ENCODE assay signal across 8 mouse cellular contexts in genomic region chr9:22051958-22052254, GRCm38 (mm10). TPM values are rescaled to one million over a fixed set of nuclear protein-coding genes. Genes with fewer than 3 reads are reported as not detected.
DNase-seq lines count a peak whose midpoint lies in the region; ATAC-seq and TF ChIP-seq lines count a peak whose summit lies in the region.

TSS of gene Elavl3 (minus strand) at chr9:22052023.

- no peaks in the 10 kb centered on the region for H3K36me3 ChIP-seq in heart, embryonic 16.5 days (ENCODE audit: control insufficient read depth, insufficient read depth)
- peaks cover 15% of the 10 kb centered on the region for H3K36me3 ChIP-seq in forebrain, embryonic 14.5 days (ENCODE audit: control insufficient read depth, insufficient read depth, low read length)
- H3K36me3 ChIP-seq in midbrain, postnatal 0 days (ENCODE audit: insufficient read depth, low read length) = 0 out of 2 replicates have a peak, but pooled peaks cover 1% of the 10 kb centered on the region

- intact Hi-C loops in gastrocnemius, postnatal 36 days (cut with DNase I) = no loop called here

- no peak for DNase-seq in heart, adult 9 months (ENCODE audit: low spot score in 2 of 2)
- DNase-seq in forebrain, embryonic 14.5 days (ENCODE audit: low spot score) = peak; percentile 95
- peak; percentile 81 to 82 for DNase-seq in layer of hippocampus, postnatal 36 days
- peak; percentile 91 for DNase-seq in midbrain, postnatal 0 days (ENCODE audit: low spot score)
- DNase-seq in yolk sac, embryonic 10.5 days (ENCODE audit: low spot score) = no peak
- no peak for DNase-seq in gastrocnemius, postnatal 36 days

- peak within 1 kb of the TSS; percentile 51 for H3K4me3 ChIP-seq in heart, embryonic 16.5 days (ENCODE audit: low read length)
- H3K4me3 ChIP-seq in brown adipose tissue, adult 24 weeks (ENCODE audit: insufficient read depth, low read depth, low read length) = peak within 1 kb of the TSS; percentile 42
- H3K4me3 ChIP-seq in forebrain, embryonic 14.5 days (ENCODE audit: low read depth, low read length) = peak within 1 kb of the TSS; percentile 97
- H3K4me3 ChIP-seq in midbrain, postnatal 0 days (ENCODE audit: low read depth, low read length) = peak within 1 kb of the TSS; percentile 91

- H3K4me1 ChIP-seq in heart, embryonic 16.5 days (ENCODE audit: control insufficient read depth, insufficient read depth, low read length) = peaks cover 15% of the 10 kb centered on the region
- H3K4me1 ChIP-seq in brown adipose tissue, adult 24 weeks (ENCODE audit: control insufficient read depth, insufficient read depth, insufficient read length, low read length) = peaks cover 4% of the 10 kb centered on the region; the same call in 1 of the 2 replicates
- peaks cover 30% of the 10 kb centered on the region for H3K4me1 ChIP-seq in forebrain, embryonic 14.5 days (ENCODE audit: control insufficient read depth, insufficient read depth, low read length)
- peaks cover 10% of the 10 kb centered on the region; the same call in 1 of the 2 replicates for H3K4me1 ChIP-seq in midbrain, postnatal 0 days (ENCODE audit: insufficient read depth, low read length)

- H3K27ac ChIP-seq in heart, embryonic 16.5 days (ENCODE audit: low read length) = no peak within 1 kb of the TSS
- H3K27ac ChIP-seq in brown adipose tissue, adult 24 weeks (replicated peaks; ENCODE audit: low read depth, low read length) = no peak within 1 kb of the TSS
- H3K27ac ChIP-seq in forebrain, embryonic 14.5 days (ENCODE audit: low read depth, low read length) = peak within 1 kb of the TSS; percentile 94
- H3K27ac ChIP-seq in midbrain, postnatal 0 days (ENCODE audit: low read depth, low read length) = peak within 1 kb of the TSS; percentile 96

- peak within 1 kb of the TSS; percentile 56 for H3K9ac ChIP-seq in heart, embryonic 16.5 days (ENCODE audit: low read length)
- H3K9ac ChIP-seq in forebrain, embryonic 14.5 days (ENCODE audit: low read length) = peak within 1 kb of the TSS; percentile 98
- H3K9ac ChIP-seq in midbrain, postnatal 0 days (replicated peaks; ENCODE audit: low read length, poor library complexity, severe bottlenecking) = peak within 1 kb of the TSS; percentile 97

- H3K4me2 ChIP-seq in heart, embryonic 16.5 days (ENCODE audit: low read depth, low read length) = peak within 1 kb of the TSS; percentile 76
- H3K4me2 ChIP-seq in forebrain, embryonic 14.5 days (ENCODE audit: low read length) = peak within 1 kb of the TSS; percentile 78
- H3K4me2 ChIP-seq in midbrain, postnatal 0 days (ENCODE audit: low read depth, low read length, poor library complexity, severe bottlenecking) = peak within 1 kb of the TSS; percentile 71

- 2% methylated on average over 21 of the region's 28 CpGs for WGBS in heart, embryonic 16.5 days
- 1% methylated on average over 24 of the region's 28 CpGs for WGBS in forebrain, embryonic 14.5 days
- WGBS in midbrain, postnatal 0 days = 1% methylated on average over 19 of the region's 28 CpGs

- no peak for ATAC-seq in heart, embryonic 16.5 days (replicated peaks; ENCODE audit: extremely low read depth, insufficient read depth, low FRiP score)
- ATAC-seq in forebrain, embryonic 14.5 days = peak; percentile 89
- peak; percentile 70 for ATAC-seq in midbrain, postnatal 0 days (ENCODE audit: low FRiP score)

- peaks cover 68% of the 10 kb centered on the region for H3K27me3 ChIP-seq in heart, embryonic 16.5 days (ENCODE audit: control insufficient read depth, insufficient read depth, low read length)
- H3K27me3 ChIP-seq in forebrain, embryonic 14.5 days (replicated peaks; ENCODE audit: control insufficient read depth, insufficient read depth, low read length) = no peaks in the 10 kb centered on the region
- no peaks in the 10 kb centered on the region for H3K27me3 ChIP-seq in midbrain, postnatal 0 days (ENCODE audit: insufficient read depth, low read length)

- peak; percentile 48 for TF ChIP-seq CTCF in midbrain, postnatal 0 days (IDR thresholded peaks at IDR 0.05)

- H3K9me3 ChIP-seq in heart, embryonic 16.5 days (replicated peaks; ENCODE audit: control insufficient read depth, low read length) = no peaks in the 10 kb centered on the region
- H3K9me3 ChIP-seq in forebrain, embryonic 14.5 days (replicated peaks; ENCODE audit: control insufficient read depth, low read length) = no peaks in the 10 kb centered on the region
- no peaks in the 10 kb centered on the region for H3K9me3 ChIP-seq in midbrain, postnatal 0 days (ENCODE audit: low read length)

RNA-seq across cellular contexts. Expression of gene Elavl3, which starts in this region (rescaled TPM):
- polyA plus RNA-seq in heart, embryonic 16.5 days (2015; fragmentation: Nextera tagmentation; extraction: Ambion mirVana) = 0.21 and 0.29 TPM in 2 replicates
- 0.91 and 2.0 TPM in 2 replicates for polyA plus RNA-seq in brown adipose tissue, adult 24 weeks (2012; ENCODE audit: insufficient read depth, insufficient read length, missing spikeins)
- polyA plus RNA-seq in forebrain, embryonic 14.5 days (2014; fragmentation: Nextera tagmentation; extraction: Ambion mirVana) = 88.1 and 107 TPM in 2 replicates
- total RNA-seq in layer of hippocampus, postnatal 36 days (2021) = 100 to 1,000 TPM; 172 to 175 TPM
- total RNA-seq in midbrain, postnatal 0 days (2014; rRNA removed) = 215 and 239 TPM in 2 replicates
- polyA plus RNA-seq in midbrain, postnatal 0 days (2015; fragmentation: Nextera tagmentation; extraction: Ambion mirVana) = 75.2 and 78.7 TPM in 2 replicates
- total RNA-seq in gastrocnemius, postnatal 36 days (2021) = under 1 TPM in 1 of 2 experiments, not detected in 1; 0.26 TPM

Comparison
In these comparisons a context has a peak if more than half of its experiments do, and no peak if none do; other contexts are left out.
1. RNA of gene Elavl3 (total RNA-seq): 215 to 239 TPM in midbrain, postnatal 0 days and 172 to 175 TPM in layer of hippocampus, postnatal 36 days; 0.26 TPM in gastrocnemius, postnatal 36 days; every median in the first group is over 100 times any median in the second.
2. RNA of gene Elavl3 (polyA plus RNA-seq): 88.1 to 107 TPM in forebrain, embryonic 14.5 days and 75.2 to 78.7 TPM in midbrain, postnatal 0 days; 0.91 to 2.0 TPM in brown adipose tissue, adult 24 weeks and 0.21 to 0.29 TPM in heart, embryonic 16.5 days; every median in the first group is over 10 times any median in the second.
3. H3K27ac ChIP-seq: peak in forebrain, embryonic 14.5 days (single experiment) and midbrain, postnatal 0 days (single experiment); none in heart, embryonic 16.5 days (single experiment) and brown adipose tissue, adult 24 weeks (single experiment).
4. H3K4me3 ChIP-seq: peak in every context shown above with its lines; median percentile 97 in forebrain, embryonic 14.5 days; 91 in midbrain, postnatal 0 days; 51 in heart, embryonic 16.5 days; 42 in brown adipose tissue, adult 24 weeks.
5. DNase-seq: peak in forebrain, embryonic 14.5 days (single experiment), layer of hippocampus, postnatal 36 days (2 of 2) and midbrain, postnatal 0 days (single experiment); none in heart, adult 9 months (0 of 2), yolk sac, embryonic 10.5 days (single experiment) and gastrocnemius, postnatal 36 days (0 of 2).
6. Peak in every context shown above with its lines, with median percentiles within 50 percentile points of each other: H3K4me2 ChIP-seq and H3K9ac ChIP-seq.